Mouse (Mus musculus): ENCODE data around the gene Zfyve28. TPM values are rescaled to one million over a fixed set of nuclear protein-coding genes. Genes with fewer than 3 reads are reported as not detected.

Gene Zfyve28
- total RNA-seq, 2 experiments from 2014 or later: 0.36 to 0.60 TPM

GRCm38 (mm10) chr5:34186961-34187391, 101.3 kb downstream of the Zfyve28 start:
- DNase-seq (ENCODE audit: low spot score): peak; percentile 55
- intact Hi-C loops (cut with DNase I): no loop called here

DNA sequence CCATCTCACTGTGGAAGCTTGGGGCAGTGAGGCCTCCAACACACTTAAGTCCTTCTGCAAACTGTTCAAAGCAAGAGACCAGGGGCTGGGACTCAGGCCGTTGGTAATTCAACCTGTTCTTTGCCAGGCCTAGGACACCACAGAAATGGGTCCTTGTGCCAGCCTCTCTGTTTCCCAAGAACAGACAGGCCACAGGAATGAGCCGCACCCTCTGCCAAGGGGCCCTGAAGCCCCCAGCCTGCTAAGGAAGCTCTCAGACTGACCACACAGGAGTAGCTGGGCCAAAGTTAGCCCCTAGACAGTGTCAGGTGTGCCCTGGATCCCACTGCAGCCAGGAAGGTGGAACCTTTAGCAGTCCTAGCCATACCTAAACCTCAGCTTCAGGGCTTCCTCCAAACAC, 101.9 kb downstream of the Zfyve28 start:
- intact Hi-C loops (cut with DNase I): no loop called here
- DNase-seq (ENCODE audit: low spot score): no peak

GRCm38 (mm10) chr5:34185791-34186190, 102.5 kb downstream of the Zfyve28 start:
- intact Hi-C loops (cut with DNase I): no loop called here
- no peak for DNase-seq (ENCODE audit: low spot score)

DNA sequence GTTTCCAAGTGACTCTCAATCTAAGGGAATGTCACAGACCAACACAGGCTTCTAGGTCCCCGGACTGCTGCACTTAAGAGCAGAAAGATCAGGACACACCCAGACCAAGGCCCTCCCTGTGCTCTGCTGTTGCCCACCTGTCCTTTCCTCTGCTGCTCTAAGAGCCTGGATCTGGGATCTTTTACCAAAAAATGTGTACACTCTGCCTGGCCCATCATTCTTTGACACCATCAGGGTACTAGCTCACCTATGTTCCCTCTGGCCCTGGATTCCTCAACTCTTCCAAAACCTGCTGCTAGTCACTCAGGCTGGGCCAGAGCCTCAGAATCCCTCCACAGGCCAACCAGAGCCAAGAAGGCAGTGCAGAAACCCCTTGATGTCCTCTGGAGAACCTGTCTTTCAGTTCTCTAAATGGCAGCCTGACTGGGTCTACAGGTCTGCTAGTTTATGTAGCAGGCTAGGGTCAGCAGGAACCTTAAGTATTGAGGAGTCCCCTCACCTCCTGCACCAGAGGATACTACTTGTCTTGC, 103.1 kb downstream of the Zfyve28 start:
- DNase-seq (ENCODE audit: low spot score): no peak
- intact Hi-C loops (cut with DNase I): no loop called here

- intact Hi-C loops (cut with DNase I): no loop called here
- DNase-seq (ENCODE audit: low spot score): no peak
Observed at GRCm38 (mm10) chr5:34183976-34184375, 104.3 kb downstream of the Zfyve28 start.

- intact Hi-C loops (cut with DNase I): no loop called here
- DNase-seq (ENCODE audit: low spot score): peak; percentile 77
Observed at GRCm38 (mm10) chr5:34183156-34183880, 104.9 kb downstream of the Zfyve28 start.

DNA sequence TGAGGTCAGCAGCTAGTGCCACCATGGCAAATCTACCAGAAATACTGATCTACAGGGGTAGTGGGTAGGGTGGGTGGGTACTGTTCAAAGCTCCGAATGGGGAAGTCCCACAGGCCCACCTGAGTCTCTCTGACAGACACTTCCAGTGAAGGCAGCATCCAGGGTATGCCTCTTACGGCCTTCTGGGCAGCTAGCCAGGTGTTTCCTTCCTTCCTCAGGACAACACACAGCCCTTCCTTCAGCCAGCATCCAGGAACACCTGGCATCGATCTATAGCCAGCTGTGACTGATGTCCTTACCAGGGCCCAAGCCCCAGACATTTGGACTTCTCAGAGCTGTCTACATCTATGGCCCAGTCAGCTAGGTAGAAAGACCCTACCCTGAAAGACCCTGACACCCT, 105.8 kb downstream of the Zfyve28 start:
- peak; percentile 31 for DNase-seq (ENCODE audit: low spot score)
- intact Hi-C loops (cut with DNase I): no loop called here

- intact Hi-C loops (cut with DNase I): no loop called here
- no peak for DNase-seq (ENCODE audit: low spot score)
Observed at GRCm38 (mm10) chr5:34177821-34178220, 110.4 kb downstream of the Zfyve28 start.

DNA sequence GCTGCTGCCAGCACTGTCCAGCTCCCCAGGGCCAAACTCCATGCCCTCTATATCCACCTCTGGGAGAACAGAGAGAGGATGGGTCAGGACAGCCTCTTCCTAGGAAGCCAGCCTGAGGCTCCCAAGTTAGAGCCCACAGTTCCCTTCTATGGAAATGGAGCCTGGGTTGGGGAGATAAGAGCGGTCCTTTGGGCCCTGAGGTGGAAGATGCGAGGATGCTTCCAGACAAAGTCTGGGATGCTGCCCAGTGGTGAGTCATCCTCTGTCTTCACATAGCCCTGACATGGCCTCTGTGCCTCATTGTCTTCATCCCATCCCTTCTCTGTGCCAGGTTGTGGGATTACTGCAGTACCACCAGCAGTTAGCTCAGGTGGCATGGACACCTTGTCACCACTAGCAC, 111.2 kb downstream of the Zfyve28 start:
- DNase-seq (ENCODE audit: low spot score): no peak
- intact Hi-C loops (cut with DNase I): no loop called here

GRCm38 (mm10) chr5:34176691-34177090, 111.6 kb downstream of the Zfyve28 start:
- DNase-seq (ENCODE audit: low spot score): no peak
- intact Hi-C loops (cut with DNase I): no loop called here

- no peak for DNase-seq (ENCODE audit: low spot score)
- intact Hi-C loops (cut with DNase I): no loop called here
Observed at GRCm38 (mm10) chr5:34175403-34175694, 112.9 kb downstream of the Zfyve28 start.

GRCm38 (mm10) chr5:34174550-34175402, 113.5 kb downstream of the Zfyve28 start:
- DNase-seq (ENCODE audit: low spot score): no peak
- intact Hi-C loops (cut with DNase I): no loop called here

- intact Hi-C loops (cut with DNase I): no loop called here
- no peak for DNase-seq (ENCODE audit: low spot score)
Observed at GRCm38 (mm10) chr5:34174021-34174420, 114.2 kb downstream of the Zfyve28 start.

DNA sequence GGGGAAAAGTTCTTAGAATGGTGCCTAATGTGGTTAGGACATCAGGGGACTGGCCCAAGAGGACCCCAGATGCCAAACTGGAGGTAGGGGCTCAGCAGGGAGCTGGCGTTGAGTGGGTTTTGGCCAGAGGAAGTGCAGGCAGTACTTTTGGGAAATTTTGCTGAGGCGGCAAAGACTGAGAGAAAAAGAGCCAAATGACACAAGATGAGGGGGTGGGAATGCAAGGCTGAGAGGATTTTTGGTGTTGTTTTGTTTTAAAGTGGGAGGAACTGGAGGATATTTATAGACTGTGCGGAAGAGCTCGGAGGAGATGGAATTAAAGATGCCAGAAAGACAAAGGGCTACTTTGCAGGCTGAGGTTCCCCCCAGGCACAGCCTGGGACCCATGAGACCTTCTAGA, 117.5 kb downstream of the Zfyve28 start:
- no peak for DNase-seq (ENCODE audit: low spot score)
- intact Hi-C loops (cut with DNase I): loop anchor here (2.0 kb wide), 1 partner anchor 18 kb away; no protein-coding TSS in a partner anchor

DNA sequence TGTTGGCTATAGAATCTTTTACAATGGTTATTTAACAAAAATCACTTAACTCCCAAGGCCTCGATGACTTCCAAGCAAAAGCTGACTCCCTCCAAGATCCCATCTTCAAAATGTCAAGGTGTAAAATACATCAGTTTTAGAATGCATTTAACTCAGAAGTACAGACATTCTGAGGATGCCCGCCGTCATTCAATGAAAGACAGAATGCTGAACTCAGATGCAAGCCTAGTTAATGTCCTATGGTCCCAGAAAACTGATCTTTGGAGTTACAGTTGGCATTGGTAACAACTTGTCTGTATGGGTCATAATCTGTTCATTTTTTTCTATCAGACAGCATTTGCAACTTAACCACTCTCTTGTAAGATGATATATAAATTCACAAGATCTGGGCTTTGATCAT, 118.3 kb downstream of the Zfyve28 start:
- intact Hi-C loops (cut with DNase I): loop anchor here (2.0 kb wide), 1 partner anchor 19 kb away; no protein-coding TSS in a partner anchor
- DNase-seq (ENCODE audit: low spot score): no peak

- intact Hi-C loops (cut with DNase I): no loop called here
- DNase-seq (ENCODE audit: low spot score): peak; percentile 97
Observed at GRCm38 (mm10) chr5:34168950-34169891, 119.0 kb downstream of the Zfyve28 start, which contains the start of the genes Poln and Haus3. TSS of gene Poln (minus strand) at chr5:34169448. TSS of gene Haus3 (minus strand) at chr5:34169527.

DNA sequence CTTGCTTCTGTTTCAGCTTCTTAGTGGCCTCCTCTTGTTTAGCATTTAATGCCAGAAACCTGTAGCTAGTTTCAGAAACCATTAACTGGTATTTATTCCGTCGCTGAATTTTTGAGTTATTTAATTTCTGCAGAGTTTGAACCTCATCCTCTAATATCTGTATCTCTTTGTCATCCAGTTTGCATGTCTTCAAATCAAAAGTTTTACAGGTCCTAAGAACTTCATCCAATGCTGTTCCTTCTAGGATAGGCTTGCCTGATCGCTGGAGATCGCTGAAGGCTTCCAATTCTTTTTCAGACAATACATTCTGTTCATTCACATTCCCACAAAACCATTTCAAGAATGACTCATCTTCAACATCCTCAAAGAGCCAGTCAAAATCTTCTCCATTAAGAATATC, 120.4 kb downstream of the Zfyve28 start:
- no peak for DNase-seq (ENCODE audit: low spot score)
- intact Hi-C loops (cut with DNase I): no loop called here

GRCm38 (mm10) chr5:34165793-34166192, 122.5 kb downstream of the Zfyve28 start:
- no peak for DNase-seq (ENCODE audit: low spot score)
- intact Hi-C loops (cut with DNase I): no loop called here

DNA sequence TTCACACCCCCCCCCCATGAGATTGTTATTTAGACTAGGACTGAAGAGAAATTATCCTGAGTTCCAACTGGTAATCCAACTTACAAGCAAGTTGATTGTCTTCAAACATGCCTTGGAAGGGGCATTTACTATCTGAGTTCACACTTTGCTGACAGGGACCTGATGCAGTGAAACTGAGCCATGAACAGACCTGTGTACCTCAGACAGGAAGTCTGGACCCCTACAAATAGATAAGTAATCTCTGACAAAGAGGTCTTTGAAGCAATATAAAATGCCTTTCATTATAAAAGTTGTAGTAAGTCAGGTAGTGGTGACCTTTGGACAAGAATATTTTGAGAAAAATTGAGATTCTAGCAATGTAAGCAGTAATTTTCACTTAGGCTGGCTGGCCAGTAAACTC, 139.8 kb downstream of the Zfyve28 start:
- no peak for DNase-seq (ENCODE audit: low spot score)
- intact Hi-C loops (cut with DNase I): no loop called here

GRCm38 (mm10) chr5:34147554-34147953, 140.7 kb downstream of the Zfyve28 start:
- intact Hi-C loops (cut with DNase I): no loop called here
- DNase-seq (ENCODE audit: low spot score): no peak

Measured in heart, postnatal 25 days (tissue).